Mouse (Mus musculus): Measurements from ENCODE around the gene Hnrnph3.
"Not testable (repeated sequence)": the region's sequence is repeated elsewhere in the genome, so short reads cannot be mapped to it uniquely, and the experiment has no call there.

The Hnrnph3 gene

GRCm38 (mm10) chr10:63023749-63024579, at the start of gene Hnrnph3, which contains the start of gene Pbld2:
Gene Hnrnph3, minus strand, starts transcription at chr10:63024217.
Gene Pbld2, plus strand, starts transcription at chr10:63024315.
- DNase-seq, result peak; percentile 98

GRCm38 (mm10) chr10:63065988-63066387, 42.0 kb upstream of the Hnrnph3 start:
- DNase-seq, result peak; percentile 78

GRCm38 (mm10) chr10:63065561-63065960, 41.5 kb upstream of the Hnrnph3 start:
- no peak for DNase-seq

GRCm38 (mm10) chr10:63064516-63064915, 40.5 kb upstream of the Hnrnph3 start:
- DNase-seq, result peak; percentile 63

- DNase-seq, result no peak
Measured at GRCm38 (mm10) chr10:63063365-63063764, 39.3 kb upstream of the Hnrnph3 start.

GRCm38 (mm10) chr10:63062696-63063095, 38.7 kb upstream of the Hnrnph3 start:
- peak; percentile 78 for DNase-seq

- DNase-seq, result peak; percentile 73
Measured at GRCm38 (mm10) chr10:63061266-63061665, 37.2 kb upstream of the Hnrnph3 start.

- peak; percentile 88 for DNase-seq
Measured at GRCm38 (mm10) chr10:63060406-63060805, 36.4 kb upstream of the Hnrnph3 start.

GRCm38 (mm10) chr10:63059862-63060261, 35.8 kb upstream of the Hnrnph3 start, which contains the start of gene Pbld1:
Gene Pbld1, plus strand, starts transcription at chr10:63060162.
- no peak for DNase-seq

- peak; percentile 76 for DNase-seq
Measured at GRCm38 (mm10) chr10:63056966-63057750, 33.1 kb upstream of the Hnrnph3 start.

GRCm38 (mm10) chr10:63054586-63054985, 30.6 kb upstream of the Hnrnph3 start:
- DNase-seq, result no peak

- not testable (repeated sequence) for DNase-seq
Measured at GRCm38 (mm10) chr10:63054071-63054470, 30.1 kb upstream of the Hnrnph3 start.

GRCm38 (mm10) chr10:63053007-63053406, 29.0 kb upstream of the Hnrnph3 start:
- DNase-seq, result no peak

GRCm38 (mm10) chr10:63052011-63052410, 28.0 kb upstream of the Hnrnph3 start:
- no peak for DNase-seq

GRCm38 (mm10) chr10:63051267-63051666, 27.2 kb upstream of the Hnrnph3 start:
- no peak for DNase-seq

GRCm38 (mm10) chr10:63049106-63049505, 25.1 kb upstream of the Hnrnph3 start:
- DNase-seq, result peak; percentile 37

GRCm38 (mm10) chr10:63047751-63048150, 23.7 kb upstream of the Hnrnph3 start:
- no peak for DNase-seq

- no peak for DNase-seq
Measured at GRCm38 (mm10) chr10:63043154-63043553, 19.1 kb upstream of the Hnrnph3 start.

GRCm38 (mm10) chr10:63039867-63040628, 16.0 kb upstream of the Hnrnph3 start:
- DNase-seq, result peak; percentile 42

- peak; percentile 40 for DNase-seq
Measured at GRCm38 (mm10) chr10:63038571-63039320, 14.7 kb upstream of the Hnrnph3 start.

GRCm38 (mm10) chr10:63032956-63033355, 8.9 kb upstream of the Hnrnph3 start:
- DNase-seq, result no peak

GRCm38 (mm10) chr10:63032267-63032666, 8.2 kb upstream of the Hnrnph3 start:
- no peak for DNase-seq
